Mouse (Mus musculus) c-Kit-positive CD71-negative TER-119-negative erythroid progenitor cells, embryonic 14.5 days (primary cell): ENCODE results near the gene Hist1h2ah.

ENCODE experiments used
- DNase-seq: peaks from one replicate; pipeline ENCODE4 v3.0.0-alpha.2; 2013; ENCODE audit warnings: low read depth

Gene Hist1h2ah

GRCm38 (mm10) chr13:22008707-22009106 lies 26.7 kb downstream of the Hist1h2ah start:
- DNase-seq, result no peak

GRCm38 (mm10) chr13:22007872-22008271 lies 27.5 kb downstream of the Hist1h2ah start:
- DNase-seq, result no peak

- no peak for DNase-seq
Measured at GRCm38 (mm10) chr13:22007121-22007510, 28.3 kb downstream of the Hist1h2ah start.

- no peak for DNase-seq
Measured at GRCm38 (mm10) chr13:22006334-22007120, 28.8 kb downstream of the Hist1h2ah start.

GRCm38 (mm10) chr13:22005605-22006333 lies 29.6 kb downstream of the Hist1h2ah start:
- no peak for DNase-seq

GRCm38 (mm10) chr13:22001823-22002222 lies 33.5 kb downstream of the Hist1h2ah start:
- no peak for DNase-seq

GRCm38 (mm10) chr13:22001346-22001745 lies 34.0 kb downstream of the Hist1h2ah start:
- no peak for DNase-seq

GRCm38 (mm10) chr13:21999147-21999546 lies 36.2 kb downstream of the Hist1h2ah start:
- no peak for DNase-seq

- no peak for DNase-seq
Measured at GRCm38 (mm10) chr13:21998412-21998811, 37.0 kb downstream of the Hist1h2ah start.

- DNase-seq, result no peak
Measured at GRCm38 (mm10) chr13:21997821-21998220, 37.5 kb downstream of the Hist1h2ah start.

GRCm38 (mm10) chr13:21997201-21997820 lies 38.1 kb downstream of the Hist1h2ah start:
- DNase-seq, result no peak

GRCm38 (mm10) chr13:21996840-21997185 lies 38.6 kb downstream of the Hist1h2ah start:
- no peak for DNase-seq

GRCm38 (mm10) chr13:21996101-21996839 lies 39.1 kb downstream of the Hist1h2ah start:
- DNase-seq, result no peak

GRCm38 (mm10) chr13:21995331-21995914 lies 39.9 kb downstream of the Hist1h2ah start:
- no peak for DNase-seq

GRCm38 (mm10) chr13:21994896-21995295 lies 40.5 kb downstream of the Hist1h2ah start:
- DNase-seq, result no peak

- no peak for DNase-seq
Measured at GRCm38 (mm10) chr13:21993957-21994738, 41.2 kb downstream of the Hist1h2ah start.

- no peak for DNase-seq
Measured at GRCm38 (mm10) chr13:21992550-21992949, 42.8 kb downstream of the Hist1h2ah start.
